Mouse (Mus musculus): ENCODE measurements around the gene Gpc2.

- no peak for TF ChIP-seq CTCF (conservative IDR thresholded peaks at IDR 0.05; ENCODE audit: insufficient read depth, insufficient read length, low read depth, low read length)
- TF ChIP-seq POLR2A (IDR thresholded peaks at IDR 0.05; ENCODE audit: low read depth, low read length) = no peak
Measured at GRCm38 (mm10) chr5:138241511-138241910, 38.3 kb downstream of the Gpc2 start.

Data from kidney, adult 2 months (tissue).